Mouse (Mus musculus): ENCODE data around the gene Castor2. TPM values are rescaled to one million over a fixed set of nuclear protein-coding genes. Genes with fewer than 3 reads are reported as not detected.

The Castor2 gene
- total RNA-seq, 2 experiments from 2014 or later: 20.5 to 26.6 TPM

DNA sequence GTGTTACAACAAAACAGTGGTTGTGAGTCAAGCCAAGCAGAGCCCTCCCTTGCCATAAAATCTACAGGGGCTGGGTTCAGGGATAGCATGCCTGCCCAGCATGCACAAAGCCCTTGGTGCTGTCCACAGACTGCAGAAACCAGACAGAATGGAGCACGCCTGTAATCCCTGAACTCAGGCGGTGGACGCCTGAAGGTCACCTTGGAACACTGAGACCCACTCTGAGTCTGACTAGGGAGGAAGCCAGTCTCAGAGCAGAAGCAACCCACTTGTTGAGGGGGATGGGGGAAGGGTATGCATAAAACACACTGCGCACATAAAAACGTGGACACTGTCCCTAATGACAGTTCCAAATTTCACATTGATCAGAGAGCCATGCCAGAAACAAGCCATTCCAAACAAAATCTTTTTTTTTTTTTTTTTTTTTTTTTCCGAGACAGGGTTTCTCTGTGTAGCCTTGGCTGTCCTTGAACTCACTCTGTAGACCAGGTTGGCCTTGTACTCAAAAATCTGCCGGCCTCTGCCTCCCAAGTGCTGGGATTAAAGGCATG, 56.5 kb downstream of the Castor2 start:
- no peak for DNase-seq

DNA sequence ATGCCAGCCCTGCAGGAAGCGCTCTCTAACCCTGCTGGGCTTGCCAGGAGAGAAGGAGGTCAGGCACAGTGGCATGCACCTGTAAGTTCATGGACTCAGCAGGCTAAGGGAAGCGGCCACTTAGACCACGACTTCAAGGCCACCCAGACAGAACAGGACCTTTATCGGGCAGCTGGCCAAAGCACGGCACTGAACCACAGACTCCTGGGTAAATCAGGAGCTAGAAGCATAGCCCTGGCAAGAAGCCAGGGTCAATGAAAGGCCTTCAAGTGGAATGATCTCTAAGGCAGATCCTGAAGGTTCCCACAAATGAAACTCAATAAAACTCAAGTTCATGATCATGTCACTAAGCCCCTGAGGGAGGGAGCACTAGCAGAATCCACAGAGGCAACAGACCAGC, 65.2 kb downstream of the Castor2 start:
- no peak for DNase-seq

DNA sequence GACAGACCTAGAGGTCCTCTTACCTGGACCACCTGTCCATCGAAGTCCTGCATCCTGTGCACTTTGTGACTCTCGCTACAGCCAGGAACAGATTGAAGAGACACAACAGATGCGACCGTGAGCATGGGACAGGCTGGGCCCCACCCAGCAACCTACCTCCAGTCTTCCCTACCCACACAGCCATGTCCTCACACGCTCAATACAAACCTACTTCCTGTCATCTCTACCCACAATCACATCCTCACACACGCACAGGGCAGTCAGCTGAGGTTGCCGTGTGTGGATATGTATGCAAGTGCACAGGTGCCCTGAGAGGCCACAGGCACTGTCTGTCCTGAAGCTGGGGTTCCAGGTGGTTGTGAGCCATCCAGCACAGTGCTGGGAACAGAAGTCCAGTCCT, 67.1 kb downstream of the Castor2 start:
- no peak for DNase-seq

DNA sequence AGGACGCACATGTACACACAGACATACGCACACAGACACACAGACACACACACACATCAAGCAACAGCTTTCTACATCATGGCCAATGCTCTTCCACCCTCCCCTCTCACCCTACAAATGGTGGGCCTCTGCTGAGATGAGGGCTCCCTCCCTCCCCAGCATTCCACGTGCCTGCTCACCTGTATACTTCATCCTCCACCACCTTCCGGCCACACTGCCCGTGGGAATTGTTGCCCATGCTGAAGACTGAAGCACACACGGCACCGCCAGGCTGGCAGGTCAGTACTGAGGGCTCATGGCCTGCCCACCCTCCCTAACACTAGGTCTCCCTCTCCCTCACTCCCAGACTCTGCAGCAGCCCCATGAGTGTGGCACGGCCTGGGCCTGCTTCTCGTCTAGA, 68.5 kb downstream of the Castor2 start:
- DNase-seq: no peak

DNA sequence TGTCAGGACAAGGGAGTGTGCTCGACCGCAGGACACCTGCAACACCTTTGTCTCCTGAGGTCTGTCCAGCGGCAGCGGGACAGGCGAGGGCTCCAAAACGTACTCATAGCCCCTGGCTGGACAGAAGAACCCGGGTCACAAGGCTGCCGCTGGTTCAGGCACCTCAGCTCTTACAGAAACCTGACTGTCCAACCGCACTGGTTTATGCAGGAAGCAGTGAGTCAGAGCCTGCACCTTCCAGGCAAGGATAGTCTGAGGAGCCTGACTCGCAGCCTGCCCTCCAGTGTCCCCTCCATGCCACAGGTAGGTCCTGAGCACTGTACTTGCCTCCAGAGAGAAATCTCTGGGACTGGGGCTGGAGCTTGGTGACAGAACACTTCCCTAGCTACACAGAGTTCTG, 69.7 kb downstream of the Castor2 start:
- DNase-seq: no peak

DNA sequence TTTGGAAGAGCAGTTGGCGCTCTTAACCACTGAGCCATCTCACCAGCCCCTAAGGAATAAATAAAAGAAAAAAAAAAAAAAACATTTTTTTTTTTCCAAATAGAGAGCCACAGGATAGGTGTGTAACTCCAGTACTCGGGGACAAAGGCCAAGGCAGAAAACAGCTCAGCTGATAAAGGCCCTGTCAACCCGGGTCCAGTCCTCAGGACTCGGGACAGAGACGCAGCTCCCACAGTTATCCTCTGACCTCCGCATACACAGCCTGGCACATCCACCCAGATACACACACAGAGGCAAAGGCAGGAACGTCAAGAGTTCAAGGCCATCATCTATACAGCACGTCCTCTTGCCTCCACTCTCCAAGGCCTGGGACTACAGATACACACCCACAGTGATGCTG, 70.7 kb downstream of the Castor2 start:
- no peak for DNase-seq

DNA sequence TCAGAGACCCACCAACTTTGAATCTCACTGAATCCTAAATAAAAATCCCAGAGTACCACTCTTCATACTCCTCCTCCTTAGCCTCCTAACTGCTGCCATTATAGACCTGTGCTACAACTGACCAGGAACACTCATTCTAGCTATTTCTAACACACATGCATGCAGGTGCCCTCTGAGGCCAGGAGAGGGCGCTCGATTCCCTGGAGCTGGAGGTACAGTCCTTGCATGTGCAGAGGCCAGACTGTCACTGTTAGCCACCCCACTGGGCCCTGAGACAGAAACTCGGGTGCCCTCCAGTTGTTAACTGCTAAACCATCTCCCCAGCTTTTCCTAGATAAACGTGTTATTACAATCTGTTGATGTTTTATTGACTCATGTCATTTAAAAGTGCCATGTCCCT, 73.7 kb downstream of the Castor2 start:
- no peak for DNase-seq

DNA sequence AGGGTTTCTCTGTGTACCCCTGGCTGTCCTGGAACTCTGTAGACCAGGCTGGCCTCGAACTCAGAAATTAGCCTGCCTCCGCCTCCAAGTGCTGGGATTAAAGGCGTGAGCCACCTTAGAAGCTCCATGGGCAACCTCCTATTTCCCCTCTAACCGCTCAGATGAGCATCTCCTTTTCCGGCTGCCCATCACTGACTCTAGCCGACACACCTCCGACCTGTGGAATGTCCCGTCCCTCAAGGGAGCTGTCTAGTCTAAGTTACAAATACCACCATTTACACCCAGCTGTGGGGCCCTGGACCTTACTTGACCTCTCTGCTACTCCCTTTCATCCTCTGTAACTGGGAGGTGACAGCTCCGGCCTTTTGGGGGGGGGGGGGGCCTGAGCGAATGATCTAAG, 76.2 kb downstream of the Castor2 start:
- no peak for DNase-seq

DNA sequence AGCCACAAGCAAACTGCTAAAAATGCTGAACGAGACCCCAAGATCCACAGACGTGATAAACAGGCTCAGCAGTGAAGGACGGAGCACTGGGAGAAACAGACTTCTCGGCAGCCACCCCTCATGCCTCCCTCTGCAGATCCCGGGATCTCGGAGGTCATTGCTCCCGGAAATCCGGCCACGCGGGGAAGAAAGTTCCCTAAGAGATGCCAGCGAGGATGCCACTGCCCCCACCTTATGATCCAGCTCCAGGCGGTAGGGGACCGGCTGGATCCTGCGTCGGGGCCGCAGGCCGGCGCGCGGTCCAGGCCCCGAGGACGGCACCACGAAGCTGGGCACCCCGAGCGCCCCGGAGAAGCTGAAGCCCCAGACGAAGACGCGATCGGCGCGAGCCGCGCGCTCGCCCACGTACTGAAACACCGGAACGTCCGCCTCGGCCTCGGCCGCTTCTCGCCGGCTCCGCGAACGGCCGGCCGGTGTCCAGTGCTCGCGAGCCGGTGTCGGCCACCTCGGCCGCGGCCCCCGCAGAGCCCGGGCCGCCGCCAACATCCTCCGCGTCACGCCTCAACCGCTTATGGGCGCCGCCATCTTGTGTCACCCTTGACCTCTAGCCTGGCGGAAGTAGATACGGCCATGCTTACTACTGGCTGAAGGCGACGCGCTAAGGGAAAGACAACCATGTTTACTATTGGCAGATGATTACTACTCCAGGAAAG, 76.8 kb downstream of the Castor2 start, which contains the start of gene Rcc1l:
TSS of gene Rcc1l (minus strand) at position 606 of the 713 bp plus-strand sequence.
- DNase-seq: peak; percentile 89 to 93

DNA sequence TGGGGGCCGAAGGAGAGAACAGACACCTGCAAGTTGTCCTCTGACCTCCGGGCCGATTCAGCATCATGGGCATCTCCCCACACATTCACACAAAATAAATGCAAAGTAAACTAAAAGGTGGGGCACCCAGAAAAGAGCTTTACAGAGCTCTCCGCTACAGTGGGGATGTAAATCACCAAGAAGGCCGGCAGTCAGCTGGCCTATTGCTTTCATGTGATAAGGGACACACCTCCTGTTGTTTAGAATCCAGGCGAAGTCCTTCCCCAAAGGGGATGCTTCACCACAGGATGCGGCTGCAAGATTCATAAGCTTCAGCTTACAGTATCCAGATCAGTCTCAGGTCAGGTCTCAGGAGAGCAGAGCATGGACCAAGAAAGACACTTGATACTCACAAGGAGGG, 79.0 kb downstream of the Castor2 start:
- DNase-seq: no peak

DNA sequence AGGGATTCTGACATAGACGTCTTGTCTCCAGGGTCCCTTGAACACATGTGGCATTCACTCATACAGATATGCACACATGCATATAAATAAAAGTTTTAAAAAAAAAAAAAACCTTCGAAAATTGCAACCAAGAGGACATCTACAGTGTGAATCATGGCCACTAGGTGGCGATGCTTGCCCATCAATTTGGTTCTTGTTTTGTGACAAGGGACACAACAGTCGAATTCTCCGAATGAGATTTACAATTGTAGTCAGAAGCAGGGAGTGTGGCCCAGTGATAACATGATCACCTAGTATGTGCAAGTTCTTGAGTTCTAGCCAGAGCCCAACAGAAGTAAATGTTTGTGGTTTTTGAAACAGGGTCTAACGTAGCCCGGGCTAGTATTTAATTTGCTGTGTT, 80.4 kb downstream of the Castor2 start:
- peak; percentile 72 to 92 for DNase-seq

DNA sequence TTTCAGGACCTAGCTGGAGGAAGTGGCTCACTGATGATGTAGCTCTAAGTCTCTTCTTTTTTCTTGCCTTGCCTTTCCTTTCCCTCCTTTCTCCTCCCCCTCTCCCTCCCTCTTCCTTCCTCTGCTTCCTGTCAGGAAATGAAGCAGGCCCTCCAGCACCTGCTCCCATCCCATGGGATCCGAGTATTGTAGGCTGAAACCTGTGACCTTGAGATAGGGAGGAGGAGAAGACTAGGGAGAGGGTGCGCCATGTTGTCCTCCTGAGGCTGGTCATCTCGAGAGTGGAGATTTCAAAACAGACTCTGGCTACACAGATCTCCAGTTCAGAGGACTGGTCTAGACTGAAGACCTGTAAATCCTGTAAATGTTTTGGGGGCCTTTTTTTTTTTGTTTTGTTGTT, 82.7 kb downstream of the Castor2 start:
- DNase-seq: peak in 1 of 2 experiments; percentile 23

DNA sequence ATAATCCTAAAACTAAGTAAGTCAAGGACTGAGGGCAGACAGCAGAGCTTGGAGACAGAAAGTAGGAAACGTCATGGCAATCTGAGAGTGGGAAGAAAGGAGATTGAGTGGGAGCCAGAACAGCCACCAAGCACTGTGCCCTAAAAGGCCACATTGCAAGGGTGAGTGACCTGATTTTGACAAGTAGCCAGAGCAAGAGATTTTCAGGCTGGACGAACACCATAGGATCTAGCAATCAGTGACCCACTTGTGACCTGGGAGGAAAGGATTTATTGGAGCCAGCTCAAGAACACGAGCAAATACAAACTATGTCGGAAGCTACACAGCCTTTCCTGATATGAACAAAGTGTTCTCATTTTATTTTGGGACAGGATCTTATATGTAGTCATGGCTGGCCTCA, 83.2 kb downstream of the Castor2 start:
- peak; percentile 66 to 83 for DNase-seq

DNA sequence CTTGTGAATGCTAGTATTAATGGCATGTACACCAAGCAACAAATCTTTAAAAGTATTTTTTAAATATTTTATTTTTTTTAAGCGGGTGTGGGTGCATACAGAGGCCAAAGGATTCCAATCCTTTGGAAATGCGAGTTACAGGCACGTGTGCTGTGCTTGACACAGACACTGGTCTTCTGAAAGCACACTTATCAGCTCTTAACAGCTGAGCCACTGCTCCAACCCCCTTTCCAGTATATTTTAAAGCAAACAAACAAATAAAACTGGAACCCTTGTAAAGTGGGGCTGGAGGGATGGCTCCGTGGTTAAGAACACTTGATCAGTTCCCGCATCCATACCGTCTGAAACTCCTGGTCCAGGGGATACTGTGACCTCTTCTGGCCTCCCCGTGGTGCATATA, 83.7 kb downstream of the Castor2 start:
- DNase-seq: peak in 1 of 2 experiments; percentile 31

DNA sequence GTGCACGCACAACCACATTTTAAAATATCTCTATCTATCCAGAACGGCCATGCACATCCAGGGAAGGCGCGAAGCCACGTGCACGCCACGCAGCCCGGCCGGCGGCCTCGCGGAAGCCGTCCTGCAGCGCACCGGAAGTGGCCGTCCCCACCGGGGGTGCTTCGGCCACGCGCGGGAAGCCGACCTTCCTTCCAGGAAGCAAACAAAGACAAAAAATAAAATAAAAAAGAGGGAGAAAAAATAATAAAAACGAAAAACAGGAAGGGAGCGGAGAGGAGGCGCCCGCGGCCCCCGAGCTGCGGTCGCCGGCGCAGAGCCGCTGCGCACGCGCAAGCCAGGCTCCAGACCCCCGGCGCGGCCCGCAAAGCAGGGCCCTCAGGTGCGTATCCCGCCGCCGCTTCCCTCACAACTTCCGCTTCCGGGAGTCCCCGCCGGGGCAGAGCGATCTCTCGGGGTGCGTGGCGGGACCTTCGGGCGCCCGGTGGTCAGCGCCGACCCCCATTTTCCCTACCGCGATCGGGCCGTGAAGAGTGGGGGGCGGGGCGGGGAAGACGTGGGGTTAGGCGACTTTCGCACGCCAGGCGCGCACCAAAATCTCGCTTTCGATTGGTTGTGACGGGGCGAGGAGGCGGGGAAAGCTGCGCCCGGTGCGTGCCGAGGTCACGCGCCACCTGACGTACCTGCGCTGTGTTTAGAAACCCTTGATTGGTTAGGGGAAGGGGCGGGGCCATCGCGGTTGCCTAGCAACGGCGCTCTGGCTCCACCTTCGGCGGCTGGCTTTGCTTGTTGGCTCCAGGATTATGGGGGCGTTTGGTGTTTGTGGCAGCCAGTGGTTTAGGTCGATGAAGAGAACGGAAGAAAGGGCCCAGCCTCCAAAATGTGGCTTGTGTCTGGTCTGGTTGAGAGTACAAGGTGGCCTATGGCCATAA, 84.6 kb downstream of the Castor2 start, which contains the start of gene Gtf2ird2:
TSS of gene Gtf2ird2 (plus strand) at position 140 of the 929 bp plus-strand sequence.
- DNase-seq: peak; percentile 98

DNA sequence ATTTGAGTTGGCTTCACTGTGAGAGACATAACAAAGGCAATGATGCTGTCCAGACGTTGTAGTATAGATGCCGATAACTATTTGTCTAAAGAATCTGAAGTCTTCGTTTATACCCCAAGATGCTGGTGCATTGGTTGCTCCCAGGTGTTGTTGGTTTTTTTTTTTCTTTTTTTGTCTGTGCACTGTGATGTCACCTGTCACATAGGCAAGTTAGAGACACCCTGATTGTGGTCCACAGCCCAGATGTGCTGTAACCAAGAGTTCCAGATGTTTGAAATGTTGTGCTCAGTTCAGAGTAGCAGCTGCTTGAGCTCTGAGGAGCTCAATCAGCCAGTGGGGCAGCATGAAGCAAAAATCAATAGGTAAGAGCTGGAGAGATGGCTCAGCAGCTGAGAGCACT, 86.5 kb downstream of the Castor2 start:
- DNase-seq: no peak

DNA sequence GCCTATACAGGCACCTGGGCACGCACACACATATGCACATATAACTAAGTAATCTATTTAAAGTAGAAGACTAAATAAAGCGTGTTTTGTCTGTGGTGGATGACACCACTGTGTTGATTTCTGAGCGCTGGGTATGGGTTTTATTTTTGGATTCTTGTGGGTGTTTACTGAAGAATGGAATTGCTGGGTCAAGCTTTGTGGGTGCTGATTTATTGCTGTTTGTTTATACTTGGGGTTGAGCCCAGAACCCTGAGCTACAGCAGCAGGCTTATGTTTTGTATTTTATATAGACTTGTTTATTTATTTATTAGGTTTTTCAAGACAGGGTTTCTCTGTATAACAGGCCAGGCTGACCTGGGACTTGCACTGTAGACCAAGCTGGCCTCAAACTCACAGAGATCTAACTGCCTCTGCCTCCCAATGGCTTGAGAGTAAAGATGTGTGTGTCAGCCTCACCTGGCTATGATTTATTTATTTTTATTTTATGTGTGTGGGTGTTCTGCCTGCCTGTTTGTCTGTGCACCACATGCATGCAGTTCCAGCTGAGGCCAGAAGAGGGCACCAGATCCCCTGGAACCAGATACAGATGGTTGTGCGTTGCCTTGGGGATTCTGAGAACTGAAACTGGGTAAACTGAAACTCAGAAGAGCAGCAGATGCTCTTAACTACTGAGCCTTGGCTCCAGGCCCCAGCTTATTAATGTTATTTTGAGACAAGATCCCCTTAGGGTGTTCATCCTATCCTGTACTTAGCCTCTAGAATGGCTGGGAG, 87.6 kb downstream of the Castor2 start:
- DNase-seq: peak in 1 of 2 experiments; percentile 62

DNA sequence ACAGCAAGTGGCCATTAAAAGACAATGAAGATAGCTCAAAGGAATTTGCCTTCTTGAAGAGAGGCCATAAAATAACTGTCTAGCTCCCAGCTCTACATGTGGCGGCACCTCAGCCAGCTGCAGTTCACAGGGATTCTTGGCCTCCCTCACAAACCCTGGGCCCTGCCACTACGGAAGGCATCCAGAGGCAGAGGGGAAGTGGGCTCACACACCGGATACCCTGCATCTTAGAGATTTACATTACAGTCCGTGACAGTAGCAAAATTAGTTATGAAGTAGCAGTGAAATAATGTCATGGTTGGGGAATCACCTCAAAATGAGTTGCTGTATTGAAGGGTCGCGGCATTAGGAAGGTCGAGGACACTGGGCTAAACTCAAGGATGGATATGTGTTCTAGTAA, 89.1 kb downstream of the Castor2 start:
- no peak for DNase-seq

DNA sequence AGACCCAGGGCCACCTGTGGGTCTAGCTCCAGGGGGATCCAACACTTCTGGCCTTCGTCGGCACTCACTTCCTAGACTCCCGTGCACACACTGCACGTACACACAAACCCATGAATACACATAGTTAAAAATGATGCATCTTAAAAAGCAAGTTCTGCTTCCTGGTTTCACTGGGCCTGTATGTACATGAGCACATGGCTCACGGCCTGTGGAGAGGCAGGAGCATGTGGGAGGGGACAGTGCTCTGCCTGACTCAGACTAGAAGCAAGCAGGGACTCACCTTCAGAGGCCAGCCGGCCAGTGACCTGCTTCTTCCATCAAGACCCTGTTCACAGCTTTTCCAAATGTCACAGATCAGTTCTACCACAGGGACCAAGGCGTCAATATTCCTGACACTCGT, 94.2 kb downstream of the Castor2 start:
- DNase-seq: no peak

Data from heart, adult 18-20 months (tissue).